Mouse (Mus musculus): ENCODE measurements at regions not wholly inside any gene's neighbourhood (a gene's known extent, or its start where the extent isn't known, plus 50 kb on each side); places are given as distances from the start of the nearest gene placed in this dataset.

GRCm38 (mm10) chr2:78173784-78174183 lies 227.6 kb upstream of the Cwc22 start:
- TF ChIP-seq GATA1 (IDR thresholded peaks at IDR 0.05; ENCODE audit: low read depth, low read length) (no peak), MXI1 (IDR thresholded peaks at IDR 0.05; ENCODE audit: low read depth, low read length) (no peak), POLR2AphosphoS2 (IDR thresholded peaks at IDR 0.05; ENCODE audit: low read length) (no peak), ELF1 (IDR thresholded peaks at IDR 0.05; ENCODE audit: low read depth, low read length) (no peak), RAD21 (IDR thresholded peaks at IDR 0.05; ENCODE audit: low read depth, low read length) (no peak), EP300 (IDR thresholded peaks at IDR 0.05; ENCODE audit: low read depth in 1 of 2, low read length in 2 of 2) (no peak), ETS1 (IDR thresholded peaks at IDR 0.05; ENCODE audit: low read depth, low read length) (no peak), ZKSCAN1 (IDR thresholded peaks at IDR 0.05; ENCODE audit: low read depth, low read length) (no peak), USF1 (IDR thresholded peaks at IDR 0.05; ENCODE audit: low read depth, low read length) (no peak), KAT2A (conservative IDR thresholded peaks at IDR 0.05; ENCODE audit: low read depth, low read length) (no peak), MAX (IDR thresholded peaks at IDR 0.05; ENCODE audit: low read length) (no peak), POLR2A (IDR thresholded peaks at IDR 0.05; ENCODE audit: control insufficient read depth in 1 of 2, insufficient read depth in 1 of 2, low read depth in 1 of 2, low read length in 2 of 2, poor library complexity in 1 of 2) (no peak), CTCF (IDR thresholded peaks at IDR 0.05 in 2 of 3, conservative IDR thresholded peaks at IDR 0.05 in 1 of 3; ENCODE audit: control insufficient read depth in 1 of 3, insufficient read depth in 1 of 3, low read depth in 2 of 3, low read length in 3 of 3, poor library complexity in 1 of 3, severe bottlenecking in 1 of 3) (no peak)
